Mouse (Mus musculus) right cerebral cortex, postnatal 36 days (tissue): ENCODE measurements around the gene Srgap2.
A peak's percentile ranks its signal among the peaks of the same experiment; 100 is the strongest.

Experiments used
- DNase-seq, 2 experiments: peaks; one replicate each; pipeline ENCODE4 v3.0.0; 2022; ENCODE audit warnings: low spot score in 2 of 2, mixed read lengths in 1 of 2

Srgap2 gene

DNA sequence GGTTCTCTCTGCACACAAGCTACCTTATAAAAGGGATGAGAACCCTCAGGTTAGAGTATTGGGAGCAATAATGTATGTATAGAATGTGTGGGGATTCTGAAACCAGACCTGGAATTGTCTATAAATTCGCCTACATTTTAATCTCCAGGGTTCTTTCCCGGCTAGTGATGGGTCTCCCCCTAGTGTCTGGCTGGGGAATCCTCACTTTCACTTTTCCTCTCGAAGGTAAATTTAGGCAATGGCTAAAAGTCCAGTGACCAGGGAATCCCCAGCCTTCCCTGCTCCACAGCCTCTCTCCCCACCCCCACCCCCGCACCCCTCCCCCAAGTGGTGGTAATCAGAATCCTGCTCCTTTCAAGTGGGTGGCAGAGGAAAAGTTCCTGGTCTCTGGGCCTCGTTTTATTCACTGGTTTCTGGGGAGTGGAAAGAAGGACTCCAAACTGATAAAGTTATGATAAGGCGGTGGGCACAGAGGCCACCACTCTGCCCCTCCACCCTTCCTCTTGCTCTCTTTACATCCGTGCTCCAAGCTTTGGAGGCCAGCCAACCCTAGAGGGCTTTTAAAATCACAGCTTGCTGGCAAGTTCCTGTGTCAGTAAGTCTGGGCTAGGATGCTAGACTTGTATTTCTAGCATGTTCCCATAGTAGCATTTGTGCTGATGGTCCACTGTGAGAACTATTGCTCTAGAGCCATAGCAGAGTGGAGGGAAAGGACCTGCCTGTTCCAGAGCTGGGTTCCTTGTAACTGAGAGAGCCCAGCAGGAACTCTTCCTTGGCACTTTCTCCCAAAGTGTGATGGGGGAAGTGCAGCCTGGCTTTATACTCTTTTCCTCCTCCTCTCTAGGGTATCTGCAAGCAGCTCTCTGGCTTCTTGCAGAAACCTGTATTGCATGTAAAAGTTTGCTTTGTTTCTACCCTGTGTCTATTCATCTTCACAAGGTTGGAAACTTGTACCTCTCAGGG, 280.4 kb downstream of the Srgap2 start:
- peak in 1 of 2 experiments; percentile 39 for DNase-seq

DNA sequence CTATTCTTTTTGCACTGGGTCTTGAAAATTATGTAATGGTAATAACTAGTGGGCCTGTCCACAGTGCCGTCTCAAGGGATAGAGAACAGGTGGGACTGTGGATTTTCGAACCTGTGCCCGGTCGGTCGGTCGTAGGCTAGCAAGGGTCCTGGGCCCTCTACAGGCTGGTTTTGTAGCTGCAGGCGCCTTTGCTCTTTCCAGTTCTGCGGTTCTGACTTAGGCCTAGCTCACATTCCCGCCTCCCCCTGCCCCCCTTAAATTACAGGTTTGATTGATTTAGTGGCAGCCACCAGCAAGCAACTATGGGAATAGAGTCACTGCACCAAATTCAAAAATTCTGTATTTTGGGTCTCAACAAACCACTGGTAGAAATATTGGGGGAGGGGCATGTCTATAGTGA, 281.2 kb downstream of the Srgap2 start:
- DNase-seq: no peak

DNA sequence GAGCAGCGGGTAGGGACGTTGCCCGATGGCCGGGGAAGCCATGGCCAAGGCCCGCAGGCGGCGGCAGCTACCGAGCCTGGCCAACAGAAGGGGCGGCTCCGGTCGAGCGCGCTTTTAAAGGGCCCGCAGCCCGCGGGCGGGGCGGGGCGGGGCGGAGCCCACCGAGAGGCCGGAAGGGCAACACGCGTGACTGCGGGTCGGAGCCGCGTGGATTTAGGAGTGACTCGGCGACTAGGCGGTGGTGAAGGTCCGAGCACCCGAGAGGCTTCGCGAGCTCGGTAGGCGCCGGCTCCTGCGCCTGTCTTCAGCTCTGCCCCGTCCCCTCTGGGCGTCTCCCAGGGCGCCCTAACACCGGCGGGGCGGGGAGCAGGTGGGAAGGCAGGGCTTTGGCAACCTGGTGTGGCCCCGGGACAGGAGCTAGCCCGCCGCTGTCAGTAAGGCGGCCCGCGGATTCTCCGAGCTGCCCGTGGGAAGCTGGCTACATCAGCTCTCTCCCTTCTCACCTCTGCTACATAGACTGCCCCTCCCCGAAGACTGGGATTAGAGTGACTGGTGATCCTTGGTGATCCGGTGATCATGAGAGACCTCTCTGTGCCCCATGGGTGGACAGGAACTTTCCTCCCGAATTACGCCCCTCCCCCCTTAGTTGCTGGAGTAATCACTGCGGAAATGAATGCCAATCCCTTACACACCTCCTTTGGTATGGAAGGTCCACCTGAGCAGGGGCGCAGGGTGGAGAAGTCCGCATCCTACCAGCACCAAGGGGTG, 281.9 kb downstream of the Srgap2 start, which contains the start of gene Rassf5:
Gene Rassf5, minus strand, starts transcription at position 170 of the 768 bp plus-strand sequence.
- DNase-seq: peak; percentile 38 to 46

DNA sequence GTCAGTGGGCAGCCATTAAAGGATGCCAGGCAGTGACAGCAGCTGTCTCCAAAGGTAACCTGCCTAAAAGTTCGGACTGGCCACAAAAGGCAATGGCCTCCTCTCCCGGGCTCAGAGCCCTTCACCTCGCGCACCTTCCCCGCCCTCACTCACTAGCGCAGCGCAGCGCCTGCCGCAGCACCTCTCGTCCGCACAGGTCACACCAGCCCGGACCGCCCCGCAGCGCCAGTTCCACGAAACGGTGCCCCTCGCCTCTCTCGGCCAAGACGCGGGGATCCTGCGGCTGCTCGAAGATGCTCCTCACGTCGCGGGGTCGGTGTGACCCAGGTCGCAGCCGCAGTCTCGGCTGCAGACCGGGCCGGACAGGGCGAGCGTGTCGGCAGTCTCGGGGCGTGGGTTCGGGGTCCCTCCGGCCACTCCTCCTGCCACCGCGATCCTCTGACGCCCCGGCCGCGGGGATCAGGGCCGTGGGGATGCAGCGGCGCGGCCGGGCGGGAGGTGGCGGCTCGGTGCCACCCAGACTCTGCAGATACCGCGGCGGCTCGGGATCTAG, 282.5 kb downstream of the Srgap2 start:
- DNase-seq: no peak

DNA sequence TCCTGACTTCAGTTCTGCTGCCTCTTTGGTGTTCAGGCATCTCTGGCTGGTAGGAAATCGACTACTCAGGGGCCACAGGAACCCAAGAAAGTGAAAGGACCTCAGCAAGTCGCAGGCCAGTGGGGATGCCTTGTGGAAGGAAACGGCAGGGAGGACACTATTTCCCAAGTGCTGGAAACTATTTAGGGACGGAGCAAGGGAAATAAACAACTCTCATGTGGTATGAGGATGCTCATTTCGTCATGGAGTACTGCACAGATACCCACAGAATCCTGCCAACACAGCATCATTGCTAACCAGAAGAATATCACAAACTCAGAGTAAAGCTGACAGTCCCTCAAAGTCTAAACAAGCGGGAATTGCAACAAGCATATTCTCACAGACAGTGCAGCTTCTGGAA, 284.2 kb downstream of the Srgap2 start:
- no peak for DNase-seq

DNA sequence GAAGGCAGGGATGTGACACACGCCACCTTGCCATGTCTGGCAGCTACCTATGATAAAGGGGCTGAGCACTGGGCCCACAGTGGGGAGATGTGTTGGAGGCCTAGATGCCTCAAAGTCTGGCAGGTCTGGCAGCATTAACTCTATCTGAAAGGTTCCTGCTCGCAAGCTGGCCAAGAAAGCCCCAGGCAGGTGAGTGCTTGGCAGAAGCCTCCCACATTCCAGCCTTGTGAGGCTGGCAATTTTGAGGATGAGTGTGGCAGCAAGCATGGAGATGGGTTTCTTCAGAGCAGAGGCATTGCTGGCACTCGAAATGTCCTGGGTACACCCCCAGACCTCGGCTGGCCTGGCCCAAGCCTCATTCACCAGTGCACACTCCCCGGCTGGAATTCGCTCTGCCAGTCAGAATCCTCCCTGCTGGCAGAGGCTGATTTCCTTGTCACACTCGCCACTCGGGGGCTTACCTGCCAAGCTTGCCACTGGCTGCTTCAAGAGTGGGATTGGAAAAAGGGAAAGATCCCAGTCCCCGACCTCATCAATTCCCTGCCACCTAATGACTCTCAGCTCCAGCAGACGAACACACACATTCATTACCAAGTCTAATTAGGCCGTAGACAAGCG, 287.5 kb downstream of the Srgap2 start:
- DNase-seq: no peak

DNA sequence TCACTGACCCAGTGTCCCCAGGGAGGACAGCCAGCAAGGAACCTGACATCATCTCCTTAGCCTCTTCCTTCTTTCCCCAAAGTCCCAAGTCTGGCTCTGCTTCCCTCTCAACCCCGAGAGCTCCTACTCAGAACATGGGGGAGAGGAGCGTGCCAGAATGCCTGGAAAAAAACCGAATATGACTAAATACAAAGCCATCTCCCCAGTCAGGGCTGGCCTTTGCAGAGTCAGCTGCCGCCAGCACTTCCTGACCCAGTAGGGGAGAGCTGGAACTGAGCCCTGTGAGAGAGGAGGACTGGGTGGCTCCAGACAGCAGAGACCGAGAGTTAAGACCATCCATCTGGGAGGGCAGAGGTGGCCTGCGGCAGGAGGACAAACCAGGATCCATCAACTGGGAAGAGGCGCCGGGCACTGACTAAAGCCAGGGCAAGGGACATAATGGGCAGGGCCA, 288.2 kb downstream of the Srgap2 start:
- no peak for DNase-seq

DNA sequence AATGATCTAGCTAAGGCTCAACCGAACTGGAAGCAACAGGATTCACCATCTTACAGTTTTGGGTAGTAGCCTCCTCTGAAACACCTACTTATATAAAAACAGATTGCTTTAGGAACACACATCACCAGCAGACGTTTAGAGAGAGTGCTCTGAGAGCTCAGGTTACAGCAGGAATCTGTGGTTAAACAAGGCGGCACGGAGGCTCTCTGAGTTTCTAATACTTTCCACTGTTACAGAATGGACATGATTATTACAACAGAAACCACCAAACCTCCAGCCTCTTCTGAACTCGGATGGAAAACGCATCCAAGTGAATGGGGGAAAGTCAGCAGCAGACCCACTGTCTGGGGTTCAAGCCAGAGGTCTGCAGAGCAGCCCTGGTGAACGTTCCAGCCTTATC, 291.1 kb downstream of the Srgap2 start:
- no peak for DNase-seq
